Mouse (Mus musculus): Measurements from ENCODE around the gene Eps8l2.
A peak's percentile ranks its signal among the peaks of the same experiment; 100 is the strongest.

Eps8l2 gene

GRCm38 (mm10) chr7:141330706-141331105 lies 8.0 kb upstream of the Eps8l2 start:
- no peak for DNase-seq

- no peak for DNase-seq
Observed at GRCm38 (mm10) chr7:141331990-141332389, 6.7 kb upstream of the Eps8l2 start.

- DNase-seq, result peak in 1 of 2 experiments; percentile 45
Observed at GRCm38 (mm10) chr7:141335044-141335579, 3.6 kb upstream of the Eps8l2 start.

GRCm38 (mm10) chr7:141335682-141336081 lies 3.0 kb upstream of the Eps8l2 start:
- DNase-seq, result peak; percentile 68 to 74

GRCm38 (mm10) chr7:141336296-141336695 lies 2.4 kb upstream of the Eps8l2 start:
- no peak for DNase-seq

- no peak for DNase-seq
Observed at GRCm38 (mm10) chr7:141337716-141338416, 814 bp upstream of the Eps8l2 start.

- DNase-seq, result no peak
Observed at GRCm38 (mm10) chr7:141339215-141339920, 688 bp downstream of the Eps8l2 start.

- no peak for DNase-seq
Observed at GRCm38 (mm10) chr7:141340023-141340422, 1.3 kb downstream of the Eps8l2 start.

- DNase-seq, result no peak
Observed at GRCm38 (mm10) chr7:141340476-141340875, 1.8 kb downstream of the Eps8l2 start.

- no peak for DNase-seq
Observed at GRCm38 (mm10) chr7:141341689-141342226, 3.1 kb downstream of the Eps8l2 start.

GRCm38 (mm10) chr7:141343230-141343629 lies 4.5 kb downstream of the Eps8l2 start:
- DNase-seq, result no peak

GRCm38 (mm10) chr7:141343696-141344095 lies 5.0 kb downstream of the Eps8l2 start:
- no peak for DNase-seq

GRCm38 (mm10) chr7:141344787-141345186 lies 6.1 kb downstream of the Eps8l2 start:
- no peak for DNase-seq

- DNase-seq, result no peak
Observed at GRCm38 (mm10) chr7:141351061-141351460, 12.4 kb downstream of the Eps8l2 start.

- DNase-seq, result peak in 1 of 2 experiments; percentile 51
Observed at GRCm38 (mm10) chr7:141355051-141355450, 16.4 kb downstream of the Eps8l2 start.

- peak; percentile 42 to 62 for DNase-seq
Observed at GRCm38 (mm10) chr7:141355626-141356326, 17.1 kb downstream of the Eps8l2 start.

GRCm38 (mm10) chr7:141356971-141357370 lies 18.3 kb downstream of the Eps8l2 start:
- peak in 1 of 2 experiments; percentile 52 for DNase-seq

- peak; percentile 79 to 87 for DNase-seq
Observed at GRCm38 (mm10) chr7:141361510-141361909, 22.8 kb downstream of the Eps8l2 start.

- peak; percentile 78 to 90 for DNase-seq
Observed at GRCm38 (mm10) chr7:141363106-141363751, 24.5 kb downstream of the Eps8l2 start.

GRCm38 (mm10) chr7:141363752-141364125 lies 25.1 kb downstream of the Eps8l2 start:
- DNase-seq, result no peak

- DNase-seq, result no peak
Observed at GRCm38 (mm10) chr7:141364349-141365048, 25.8 kb downstream of the Eps8l2 start.

- DNase-seq, result no peak
Observed at GRCm38 (mm10) chr7:141365049-141365445, 26.4 kb downstream of the Eps8l2 start.
